ENCODE assay signal across 8 mouse cellular contexts in genomic region chr1:40325711-40326327, GRCm38 (mm10). TPM values are rescaled to one million over a fixed set of nuclear protein-coding genes. Genes with fewer than 3 reads are reported as not detected.
DNase-seq lines count a peak whose midpoint lies in the region; ATAC-seq and TF ChIP-seq lines count a peak whose summit lies in the region.

No protein-coding gene starts in this region.

- no peak overlapping the region for H3K27ac ChIP-seq in heart, adult 2 months
- H3K27ac ChIP-seq in heart, embryonic 15.5 days: no peak overlapping the region

- H3K4me1 ChIP-seq in heart, adult 2 months (ENCODE audit: control insufficient read depth, insufficient read depth, low read length): peaks cover 2% of the 10 kb centered on the region; the same call in 1 of the 2 replicates
- H3K4me1 ChIP-seq in heart, embryonic 15.5 days (replicated peaks): peaks cover 8% of the 10 kb centered on the region

- 22% methylated on average over 29 of the region's 29 CpGs for WGBS in heart, adult 2 months
- 5% methylated on average over 29 of the region's 29 CpGs for WGBS in heart, embryonic 15.5 days

- no peak for DNase-seq in heart, adult 2 months
- no peak for DNase-seq in heart, postnatal 36 days
- DNase-seq in R1 (ENCODE audit: low read depth, low spot score): peak; percentile 24
- DNase-seq in mesoderm, embryonic 11.5 days (ENCODE audit: low read depth, low spot score): peak; percentile 13
- no peak for DNase-seq in right cerebral cortex, postnatal 10 days (ENCODE audit: low spot score in 2 of 2)
- DNase-seq in spleen, postnatal 4 days (ENCODE audit: low spot score in 2 of 2): no peak

- TF ChIP-seq EP300 in heart, adult 2 months (IDR thresholded peaks at IDR 0.05; ENCODE audit: insufficient read depth, low read depth, low read length): no peak

- peak overlapping the region; percentile 44 for H3K4me3 ChIP-seq in heart, adult 2 months
- H3K4me3 ChIP-seq in heart, embryonic 15.5 days: peak overlapping the region; percentile 49

- TF ChIP-seq CTCF in heart, adult 2 months (IDR thresholded peaks at IDR 0.05): no peak

- TF ChIP-seq POLR2A in heart, adult 2 months (IDR thresholded peaks at IDR 0.05; ENCODE audit: insufficient read depth, low read depth, low read length): no peak

- no peaks in the 10 kb centered on the region for H3K79me2 ChIP-seq in heart, adult 2 months (replicated peaks; ENCODE audit: control insufficient read depth, insufficient read depth, low read length)

- no peaks in the 10 kb centered on the region for H3K9me3 ChIP-seq in heart, embryonic 15.5 days (replicated peaks)

- H3K27me3 ChIP-seq in heart, adult 2 months (ENCODE audit: control insufficient read depth, insufficient read depth, low read length): no peaks in the 10 kb centered on the region
- H3K27me3 ChIP-seq in heart, embryonic 15.5 days: peaks cover 16% of the 10 kb centered on the region

- no peak for ATAC-seq in heart, embryonic 15.5 days (replicated peaks; ENCODE audit: insufficient number of reproducible peaks, insufficient read depth, low FRiP score, low read depth)
- ATAC-seq in activated CD4-positive, CD25-positive, alpha-beta regulatory T cell, adult 4 months: no peak

- no peaks in the 10 kb centered on the region for H3K36me3 ChIP-seq in heart, adult 2 months (ENCODE audit: control insufficient read depth, insufficient read depth, low read length)
- no peaks in the 10 kb centered on the region for H3K36me3 ChIP-seq in heart, embryonic 15.5 days

- H3K4me2 ChIP-seq in heart, embryonic 15.5 days: peak overlapping the region; percentile 81

- intact Hi-C loops in heart, adult 2 months (cut with DNase I): no loop called here
- intact Hi-C loops in heart, postnatal 36 days (cut with DNase I): no loop called here

- H3K9ac ChIP-seq in heart, adult 2 months (ENCODE audit: low read depth, low read length): peak overlapping the region; percentile 28
- H3K9ac ChIP-seq in heart, embryonic 15.5 days: peak overlapping the region; percentile 53

RNA-seq across cellular contexts. Expression of gene Il1rl2, which starts 1.4 kb away (rescaled TPM):
- 1 to 10 TPM in 1 of 2 experiments, under 1 TPM in 1; 0.84 to 1.1 TPM for total RNA-seq in heart, adult 2 months (2021)
- 1.5 and 2.3 TPM in 2 replicates for polyA plus RNA-seq in heart, adult 2 months (2012; rRNA removed)
- 1 to 10 TPM; 1.8 to 2.4 TPM for total RNA-seq in heart, postnatal 36 days (2021)
- polyA plus RNA-seq in heart, embryonic 15.5 days (2015; fragmentation: Nextera tagmentation; extraction: Ambion mirVana): 4.4 and 6.4 TPM in 2 replicates
- 1 to 10 TPM; 1.3 to 1.5 TPM for polyA plus RNA-seq in activated CD4-positive, CD25-positive, alpha-beta regulatory T cell, adult 4 months (2017; shearing (Covaris generic))

Comparison
In these comparisons a context has a peak if more than half of its experiments do, and no peak if none do; other contexts are left out.
1. DNase-seq: peak in R1 (single experiment) and mesoderm, embryonic 11.5 days (single experiment); none in heart, adult 2 months (0 of 2), heart, postnatal 36 days (0 of 2), right cerebral cortex, postnatal 10 days (0 of 2) and spleen, postnatal 4 days (0 of 2).